Mouse (Mus musculus) cerebral cortex, adult 2 months (tissue): ENCODE results near the gene Smyd4.

Experiments used
- WGBS: fragments of 180-500 bp; shearing (Covaris S2); methylation state at CpG from one replicate; pipeline ENCODE4 v1.1.7; 2018; 5-methylcytosine and 5-hydroxymethylcytosine counted together

Smyd4 gene

DNA sequence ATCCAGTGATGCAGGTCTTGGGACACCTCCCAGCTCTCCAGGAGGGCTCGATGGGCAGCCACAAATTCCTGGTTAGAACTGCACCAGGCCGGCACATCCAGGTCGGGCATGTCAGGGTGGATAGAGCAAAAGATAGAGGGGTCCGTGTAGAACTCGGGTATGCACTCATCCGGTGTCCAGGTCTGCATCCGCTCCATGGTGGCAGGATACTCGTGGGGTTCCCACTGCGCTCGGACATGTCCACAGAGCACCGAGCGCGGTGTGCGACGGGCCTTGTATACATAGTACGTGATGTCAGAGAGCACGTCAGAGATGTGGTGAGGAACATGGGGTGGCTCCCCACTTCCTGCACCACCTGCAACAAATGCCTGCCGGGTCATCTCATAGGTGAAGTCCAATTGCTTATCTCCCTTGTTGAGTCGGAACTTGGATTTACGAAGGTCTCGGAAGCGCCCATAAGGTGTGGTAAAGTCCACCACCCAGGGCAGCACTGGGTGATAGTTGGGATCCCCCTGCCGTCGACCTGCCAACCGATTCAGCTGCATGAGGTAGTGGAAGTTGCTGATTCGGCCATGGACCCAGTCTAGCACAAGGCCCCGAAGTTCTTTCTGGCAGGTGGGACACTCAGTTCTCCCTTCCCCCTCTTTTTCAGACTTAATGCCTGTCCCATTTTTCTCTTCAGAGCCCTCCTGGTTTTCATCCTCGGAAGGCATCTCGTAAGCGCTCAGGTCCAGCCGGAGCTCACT is 104.8 kb downstream of the Smyd4 start:
- WGBS, result 92% methylated on average over 31 of the region's 31 CpGs

DNA sequence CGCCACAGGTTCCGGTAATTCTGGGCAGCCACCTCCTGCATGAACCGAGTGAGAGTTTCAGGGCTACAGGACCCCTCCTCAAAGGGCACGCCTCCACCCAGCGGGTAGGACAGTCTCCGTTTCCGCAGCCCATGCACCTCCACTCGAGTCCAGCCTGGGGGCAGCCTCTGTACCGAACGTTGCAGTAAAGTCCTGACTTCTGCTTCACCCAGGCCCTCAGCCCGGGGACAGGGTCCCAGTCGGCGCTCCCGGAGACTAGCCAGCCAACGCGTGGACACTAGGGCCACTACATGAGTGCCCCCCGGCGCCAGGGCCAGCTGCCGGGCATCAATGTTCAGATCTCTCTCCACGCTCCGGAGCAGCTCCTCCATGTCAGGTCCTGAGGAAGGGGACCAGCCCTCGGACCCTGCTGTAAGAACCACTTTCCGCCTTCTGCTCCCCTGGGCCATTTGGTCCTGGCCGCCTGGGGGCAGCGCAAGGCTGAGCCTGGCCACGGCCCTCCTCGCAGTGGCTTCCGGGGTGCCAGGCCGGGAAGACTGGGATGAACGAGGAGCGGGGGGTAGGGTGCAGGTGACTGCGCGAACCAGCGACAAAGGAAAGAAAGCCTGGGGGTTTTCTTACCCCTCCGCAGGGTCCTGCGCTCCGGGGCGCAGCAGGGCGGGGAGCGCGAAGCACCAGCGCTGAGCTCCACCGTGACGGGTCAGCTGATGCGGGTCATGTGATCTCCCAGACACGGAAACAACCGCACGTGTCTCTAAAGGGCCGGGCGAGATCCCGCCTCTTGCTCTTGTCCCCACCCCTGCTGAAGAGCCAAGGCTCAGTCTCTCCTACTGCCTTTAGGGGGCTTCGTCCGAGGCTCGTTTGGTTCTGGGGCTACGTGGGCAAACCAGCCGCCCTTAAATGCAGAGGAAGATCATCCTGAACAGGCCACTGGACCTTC is 106.0 kb downstream of the Smyd4 start, which contains the start of gene Wdr81:
Gene Wdr81 (minus strand): TSS at position 727 of the 940 bp plus-strand sequence.
- WGBS, result 1% methylated on average over 56 of the region's 56 CpGs
